Comparison of ENCODE assay signal across 26 mouse cellular contexts in genomic region chr1:191453589-191453988, GRCm38 (mm10). TPM values are rescaled to one million over a fixed set of nuclear protein-coding genes. Genes with fewer than 3 reads are reported as not detected.
DNase-seq lines count a peak whose midpoint lies in the region; ATAC-seq lines count a peak whose summit lies in the region.
"Had no signal": no experiment of that assay in that cellular context is flagged by ENCODE, and none has a peak within 500 bp of the region (broad histone marks: within the 10 kb centered on the region; RNA-seq: fewer than 3 reads in every experiment).

No protein-coding gene starts in this region.

- ATAC-seq in embryonic facial prominence, embryonic 14.5 days (ENCODE audit: low read depth): peak; percentile 33; the same call in 1 of the 2 replicates
- ATAC-seq in kidney, embryonic 15.5 days (replicated peaks; ENCODE audit: low FRiP score): 0 out of 2 replicates have a peak, but pooled peaks have one; percentile 31
- no peak for ATAC-seq in lung, embryonic 15.5 days (ENCODE audit: borderline replicate concordance, extremely low read depth, low FRiP score, low TSS enrichment)
- ATAC-seq: forebrain, embryonic 14.5 days; hindbrain, embryonic 16.5 days; intestine, embryonic 15.5 days; liver, postnatal 0 days; midbrain, embryonic 13.5 days; Patski had no signal

- H3K4me2 ChIP-seq in embryonic facial prominence, embryonic 14.5 days (ENCODE audit: low read depth, low read length): no peak overlapping the region
- no peak overlapping the region for H3K4me2 ChIP-seq in kidney, embryonic 15.5 days
- H3K4me2 ChIP-seq in lung, embryonic 15.5 days: no peak overlapping the region
- H3K4me2 ChIP-seq: embryonic facial prominence, embryonic 15.5 days; heart, embryonic 15.5 days; intestine, embryonic 15.5 days; liver, embryonic 11.5 days; midbrain, embryonic 13.5 days had no signal

- H3K9me3 ChIP-seq in embryonic facial prominence, embryonic 14.5 days (ENCODE audit: control insufficient read depth, low read length): no peaks in the 10 kb centered on the region
- no peaks in the 10 kb centered on the region for H3K9me3 ChIP-seq in embryonic facial prominence, embryonic 10.5 days
- no peaks in the 10 kb centered on the region for H3K9me3 ChIP-seq in kidney, embryonic 15.5 days (replicated peaks)
- H3K9me3 ChIP-seq in lung, embryonic 15.5 days: no peaks in the 10 kb centered on the region
- H3K9me3 ChIP-seq: embryonic facial prominence, embryonic 15.5 days; G1E; heart, embryonic 15.5 days; hindbrain, embryonic 10.5 days; intestine, embryonic 15.5 days; midbrain, embryonic 13.5 days had no signal

- DNase-seq in embryonic facial prominence, embryonic 14.5 days (ENCODE audit: low spot score): peak; percentile 68
- no peak for DNase-seq in embryonic facial prominence, embryonic 10.5 days (ENCODE audit: low spot score)
- no peak for DNase-seq in kidney, adult 9 months
- DNase-seq in lung, adult 18-20 months: no peak
- DNase-seq: B cell, adult 2 months; cerebellum, adult 2 months; cerebellum, postnatal 36 days; embryo, embryonic 11 days; gastrocnemius, postnatal 10 days; liver, postnatal 0 days had no signal

- no peak overlapping the region for H3K4me3 ChIP-seq in embryonic facial prominence, embryonic 14.5 days (ENCODE audit: low read depth, low read length)
- no peak overlapping the region for H3K4me3 ChIP-seq in embryonic facial prominence, embryonic 10.5 days
- no peak overlapping the region for H3K4me3 ChIP-seq in kidney, embryonic 15.5 days (replicated peaks)
- H3K4me3 ChIP-seq in lung, embryonic 15.5 days: no peak overlapping the region
- H3K4me3 ChIP-seq in brown adipose tissue, adult 24 weeks (ENCODE audit: insufficient read depth, low read depth, low read length): peak overlapping the region; percentile 31
- H3K4me3 ChIP-seq: embryonic facial prominence, embryonic 15.5 days; heart, embryonic 15.5 days; hindbrain, embryonic 10.5 days; intestine, embryonic 15.5 days; layer of hippocampus, adult 2 months; megakaryocyte, embryonic 14.5 days; midbrain, embryonic 13.5 days had no signal

- no peak overlapping the region for H3K27ac ChIP-seq in embryonic facial prominence, embryonic 14.5 days (replicated peaks; ENCODE audit: low read depth, low read length)
- H3K27ac ChIP-seq in embryonic facial prominence, embryonic 10.5 days (replicated peaks): no peak overlapping the region
- H3K27ac ChIP-seq in kidney, embryonic 15.5 days: no peak overlapping the region
- H3K27ac ChIP-seq in lung, embryonic 15.5 days: peak overlapping the region; percentile 81
- H3K27ac ChIP-seq in brown adipose tissue, adult 24 weeks (replicated peaks; ENCODE audit: low read depth, low read length): peak overlapping the region; percentile 98
- H3K27ac ChIP-seq: embryonic facial prominence, embryonic 15.5 days; hindbrain, embryonic 10.5 days; intestine, embryonic 15.5 days; layer of hippocampus, adult 2 months; midbrain, embryonic 13.5 days had no signal

- H3K36me3 ChIP-seq in embryonic facial prominence, embryonic 14.5 days (ENCODE audit: control insufficient read depth, insufficient read depth, low read length): no peaks in the 10 kb centered on the region
- no peaks in the 10 kb centered on the region for H3K36me3 ChIP-seq in embryonic facial prominence, embryonic 10.5 days (replicated peaks)
- no peaks in the 10 kb centered on the region for H3K36me3 ChIP-seq in kidney, embryonic 15.5 days
- no peaks in the 10 kb centered on the region for H3K36me3 ChIP-seq in lung, embryonic 15.5 days
- H3K36me3 ChIP-seq: embryonic facial prominence, embryonic 15.5 days; G1E; heart, embryonic 15.5 days; hindbrain, embryonic 10.5 days; intestine, embryonic 15.5 days; midbrain, embryonic 13.5 days had no signal

- no peaks in the 10 kb centered on the region for H3K27me3 ChIP-seq in embryonic facial prominence, embryonic 14.5 days (replicated peaks; ENCODE audit: control insufficient read depth, insufficient read depth, low read length)
- H3K27me3 ChIP-seq in embryonic facial prominence, embryonic 10.5 days (replicated peaks; ENCODE audit: low read depth, poor library complexity, severe bottlenecking): no peaks in the 10 kb centered on the region
- no peaks in the 10 kb centered on the region for H3K27me3 ChIP-seq in kidney, embryonic 15.5 days
- H3K27me3 ChIP-seq in lung, embryonic 15.5 days: no peaks in the 10 kb centered on the region
- H3K27me3 ChIP-seq: CH12.LX; embryonic facial prominence, embryonic 15.5 days; heart, embryonic 15.5 days; intestine, embryonic 15.5 days; megakaryocyte, embryonic 14.5 days; midbrain, embryonic 13.5 days; Patski had no signal

- H3K4me1 ChIP-seq in embryonic facial prominence, embryonic 14.5 days (ENCODE audit: control insufficient read depth, insufficient read depth, low read length): peaks cover 7% of the 10 kb centered on the region; the same call in 1 of the 2 replicates
- peaks cover 15% of the 10 kb centered on the region for H3K4me1 ChIP-seq in embryonic facial prominence, embryonic 10.5 days
- peaks cover 13% of the 10 kb centered on the region for H3K4me1 ChIP-seq in kidney, embryonic 15.5 days
- peaks cover 27% of the 10 kb centered on the region for H3K4me1 ChIP-seq in lung, embryonic 15.5 days
- H3K4me1 ChIP-seq in brown adipose tissue, adult 24 weeks (ENCODE audit: control insufficient read depth, insufficient read depth, insufficient read length, low read length): peaks cover 34% of the 10 kb centered on the region

- H3K9ac ChIP-seq in embryonic facial prominence, embryonic 14.5 days (ENCODE audit: low read depth, low read length): no peak overlapping the region
- H3K9ac ChIP-seq in kidney, embryonic 15.5 days: no peak overlapping the region
- H3K9ac ChIP-seq in lung, embryonic 15.5 days: no peak overlapping the region
- H3K9ac ChIP-seq: embryonic facial prominence, embryonic 15.5 days; heart, embryonic 15.5 days; intestine, embryonic 15.5 days; liver, postnatal 0 days; midbrain, embryonic 13.5 days had no signal

- 31% methylated on average over 3 of the region's 3 CpGs for WGBS in embryonic facial prominence, embryonic 14.5 days
- WGBS in embryonic facial prominence, embryonic 10.5 days: 90% methylated on average over 3 of the region's 3 CpGs
- 41% methylated on average over 3 of the region's 3 CpGs for WGBS in kidney, embryonic 15.5 days
- WGBS in lung, embryonic 15.5 days: 11% methylated on average over 3 of the region's 3 CpGs

RNA-seq across cellular contexts. Expression of gene Ppp2r5a, which starts 50.5 kb away (rescaled TPM):
- polyA plus RNA-seq in embryonic facial prominence, embryonic 14.5 days (2014; fragmentation: Nextera tagmentation; extraction: Ambion mirVana): 27.3 and 34.6 TPM in 2 replicates
- 10.5 and 12.1 TPM in 2 replicates for polyA plus RNA-seq in embryonic facial prominence, embryonic 10.5 days (2016; fragmentation: Nextera tagmentation; extraction: Ambion mirVana)
- 17.7 and 17.8 TPM in 2 replicates for polyA plus RNA-seq in kidney, embryonic 15.5 days (2015; fragmentation: Nextera tagmentation; extraction: Ambion mirVana)
- 27.1 and 32.2 TPM in 2 replicates for polyA plus RNA-seq in lung, embryonic 15.5 days (2015; fragmentation: Nextera tagmentation; extraction: Ambion mirVana)
- polyA plus RNA-seq in brown adipose tissue, adult 24 weeks (2012; ENCODE audit: insufficient read depth, insufficient read length, missing spikeins): 895 and 923 TPM in 2 replicates

Comparison
In these comparisons a context has a peak if more than half of its experiments do, and no peak if none do; other contexts are left out.
1. H3K27ac ChIP-seq: peak in lung, embryonic 15.5 days (single experiment) and brown adipose tissue, adult 24 weeks (single experiment); none in embryonic facial prominence, embryonic 14.5 days (single experiment), embryonic facial prominence, embryonic 10.5 days (single experiment) and kidney, embryonic 15.5 days (single experiment).
2. RNA of gene Ppp2r5a, which starts 50.5 kb away (polyA plus RNA-seq): 895 to 923 TPM in brown adipose tissue, adult 24 weeks; 27.3 to 34.6 TPM in embryonic facial prominence, embryonic 14.5 days, 27.1 to 32.2 TPM in lung, embryonic 15.5 days, 17.7 to 17.8 TPM in kidney, embryonic 15.5 days and 10.5 to 12.1 TPM in embryonic facial prominence, embryonic 10.5 days; every median in the first group is over 10 times any median in the second.